Mouse (Mus musculus) myocyte (in vitro differentiated cells): ENCODE results near the gene Ssr3.

ENCODE experiments used
- MAX ChIP-seq: IDR thresholded peaks from one replicate; pipeline ENCODE4 v1.6.1; 2011; ENCODE audit warnings: low read depth, mild to moderate bottlenecking, control low read depth
- POLR2A ChIP-seq: IDR thresholded peaks from one replicate; pipeline ENCODE4 v1.6.1; 2011; ENCODE audit warnings: low read depth, mild to moderate bottlenecking, control low read depth, moderate library complexity; ENCODE audit not compliant: insufficient read length
- POLR2AphosphoS2 ChIP-seq: IDR thresholded peaks from one replicate; pipeline ENCODE4 v1.6.1; 2011; ENCODE audit warnings: low read depth, control low read depth; ENCODE audit not compliant: insufficient read length

GRCm38 (mm10) chr3:65384431-65384830, 8.0 kb downstream of the Ssr3 start:
- TF ChIP-seq POLR2AphosphoS2 (no peak), POLR2A (no peak), MAX (no peak)
